Comparison of ENCODE assay signal across 19 mouse cellular contexts in the genomic region with DNA sequence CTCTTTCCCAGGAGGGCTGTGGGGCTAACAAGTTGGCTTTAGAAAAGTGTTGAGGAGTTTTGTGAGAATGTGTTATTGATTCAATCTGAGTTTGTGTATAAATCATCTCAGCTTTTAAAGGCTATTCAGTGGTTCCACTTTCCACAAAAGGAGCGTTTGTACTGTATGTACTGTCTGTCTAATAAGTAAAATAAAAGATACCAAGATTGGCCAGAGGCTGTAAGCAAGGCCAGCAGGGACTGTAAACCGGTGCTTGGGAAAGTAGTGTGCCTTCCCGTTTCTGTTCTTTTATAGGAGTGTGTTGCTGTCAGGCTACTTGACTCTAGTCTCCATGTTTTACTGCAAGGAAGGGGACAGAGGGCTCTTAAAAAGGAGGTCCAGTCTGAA. TPM values are rescaled to one million over a fixed set of nuclear protein-coding genes. Genes with fewer than 3 reads are reported as not detected.
A peak's percentile ranks its signal among the peaks of the same experiment; 100 is the strongest.
DNase-seq lines count a peak whose midpoint lies in the region; ATAC-seq lines count a peak whose summit lies in the region.
"Had no signal": no experiment of that assay in that cellular context is flagged by ENCODE, and none has a peak within 500 bp of the region (broad histone marks: within the 10 kb centered on the region; RNA-seq: fewer than 3 reads in every experiment).

No protein-coding gene starts in this region.

- ATAC-seq in forebrain, embryonic 12.5 days (ENCODE audit: low FRiP score), result no peak
- no peak for ATAC-seq in heart, embryonic 16.5 days (replicated peaks; ENCODE audit: extremely low read depth, insufficient read depth, low FRiP score)
- no peak for ATAC-seq in limb, embryonic 13.5 days (ENCODE audit: low FRiP score, low read depth)
- ATAC-seq in stomach, embryonic 16.5 days (ENCODE audit: insufficient read depth, low FRiP score), result no peak

- H3K9ac ChIP-seq in forebrain, embryonic 12.5 days, result no peak overlapping the region
- H3K9ac ChIP-seq in heart, embryonic 16.5 days (ENCODE audit: low read length), result no peak overlapping the region
- no peak overlapping the region for H3K9ac ChIP-seq in limb, embryonic 13.5 days
- no peak overlapping the region for H3K9ac ChIP-seq in stomach, embryonic 16.5 days (ENCODE audit: low read length)
- H3K9ac ChIP-seq: hindbrain, embryonic 12.5 days; midbrain, embryonic 12.5 days had no signal

- no peak for DNase-seq in forebrain, embryonic 10.5 days (ENCODE audit: extremely low spot score, low spot score)
- DNase-seq in heart, embryonic 10.5 days (ENCODE audit: low spot score), result no peak
- no peak for DNase-seq in limb, embryonic 10.5 days (ENCODE audit: low spot score)
- DNase-seq in cerebellum, adult 8-10 months, result no peak
- DNase-seq: kidney, adult 9 months; kidney, postnatal 36 days; lung, postnatal 4 days; right cerebral cortex, adult 18-20 months; thymus, adult 2 months had no signal

- no peaks in the 10 kb centered on the region for H3K27me3 ChIP-seq in forebrain, embryonic 12.5 days
- H3K27me3 ChIP-seq in forebrain, embryonic 10.5 days (ENCODE audit: poor library complexity, severe bottlenecking), result no peaks in the 10 kb centered on the region
- H3K27me3 ChIP-seq in heart, embryonic 16.5 days (ENCODE audit: control insufficient read depth, insufficient read depth, low read length), result no peaks in the 10 kb centered on the region
- no peaks in the 10 kb centered on the region for H3K27me3 ChIP-seq in heart, embryonic 10.5 days (ENCODE audit: insufficient read depth, poor library complexity, severe bottlenecking)
- no peaks in the 10 kb centered on the region for H3K27me3 ChIP-seq in limb, embryonic 13.5 days
- no peaks in the 10 kb centered on the region for H3K27me3 ChIP-seq in limb, embryonic 10.5 days (ENCODE audit: low read depth, poor library complexity, severe bottlenecking)
- H3K27me3 ChIP-seq in stomach, embryonic 16.5 days (ENCODE audit: control insufficient read depth, insufficient read depth, low read length), result no peaks in the 10 kb centered on the region
- H3K27me3 ChIP-seq: hindbrain, embryonic 12.5 days; midbrain, embryonic 12.5 days had no signal

- H3K4me2 ChIP-seq in forebrain, embryonic 12.5 days, result no peak overlapping the region
- no peak overlapping the region for H3K4me2 ChIP-seq in heart, embryonic 16.5 days (ENCODE audit: low read depth, low read length)
- H3K4me2 ChIP-seq in limb, embryonic 13.5 days (replicated peaks), result no peak overlapping the region
- H3K4me2 ChIP-seq in stomach, embryonic 16.5 days (ENCODE audit: low read depth, low read length), result no peak overlapping the region
- H3K4me2 ChIP-seq: hindbrain, embryonic 12.5 days; midbrain, embryonic 12.5 days had no signal

- WGBS in forebrain, embryonic 12.5 days, result 86% methylated on average over 3 of the region's 3 CpGs
- 87% methylated on average over 3 of the region's 3 CpGs for WGBS in forebrain, embryonic 10.5 days
- WGBS in heart, embryonic 16.5 days, result 72% methylated on average over 3 of the region's 3 CpGs
- WGBS in heart, embryonic 10.5 days, result 85% methylated on average over 3 of the region's 3 CpGs
- 52% methylated on average over 3 of the region's 3 CpGs for WGBS in limb, embryonic 13.5 days
- 86% methylated on average over 3 of the region's 3 CpGs for WGBS in limb, embryonic 10.5 days
- WGBS in stomach, embryonic 16.5 days, result 87% methylated on average over 3 of the region's 3 CpGs

- peaks cover 45% of the 10 kb centered on the region for H3K36me3 ChIP-seq in forebrain, embryonic 12.5 days (replicated peaks)
- H3K36me3 ChIP-seq in forebrain, embryonic 10.5 days (replicated peaks), result peaks cover 91% of the 10 kb centered on the region
- H3K36me3 ChIP-seq in heart, embryonic 16.5 days (ENCODE audit: control insufficient read depth, insufficient read depth), result peaks cover 32% of the 10 kb centered on the region
- peaks cover 73% of the 10 kb centered on the region for H3K36me3 ChIP-seq in heart, embryonic 10.5 days
- peaks cover 58% of the 10 kb centered on the region for H3K36me3 ChIP-seq in limb, embryonic 13.5 days
- H3K36me3 ChIP-seq in limb, embryonic 10.5 days, result peaks cover 92% of the 10 kb centered on the region
- H3K36me3 ChIP-seq in stomach, embryonic 16.5 days (ENCODE audit: control insufficient read depth, insufficient read depth, low read length), result peaks cover 16% of the 10 kb centered on the region

- peak overlapping the region; percentile 61 for H3K27ac ChIP-seq in forebrain, embryonic 12.5 days
- H3K27ac ChIP-seq in forebrain, embryonic 10.5 days, result no peak overlapping the region
- H3K27ac ChIP-seq in heart, embryonic 16.5 days (ENCODE audit: low read length), result peak overlapping the region; percentile 58
- H3K27ac ChIP-seq in heart, embryonic 10.5 days, result no peak overlapping the region
- peak overlapping the region; percentile 52; the same call in 1 of the 2 replicates for H3K27ac ChIP-seq in limb, embryonic 13.5 days
- no peak overlapping the region for H3K27ac ChIP-seq in limb, embryonic 10.5 days
- H3K27ac ChIP-seq in stomach, embryonic 16.5 days (ENCODE audit: low read length), result peak overlapping the region; percentile 47; the same call in 1 of the 2 replicates
- H3K27ac ChIP-seq: hindbrain, embryonic 12.5 days; midbrain, embryonic 12.5 days had no signal

- no peak overlapping the region for H3K4me3 ChIP-seq in forebrain, embryonic 12.5 days (replicated peaks)
- H3K4me3 ChIP-seq in forebrain, embryonic 10.5 days, result no peak overlapping the region
- no peak overlapping the region for H3K4me3 ChIP-seq in heart, embryonic 16.5 days (ENCODE audit: low read length)
- no peak overlapping the region for H3K4me3 ChIP-seq in heart, embryonic 10.5 days
- H3K4me3 ChIP-seq in limb, embryonic 13.5 days, result no peak overlapping the region
- no peak overlapping the region for H3K4me3 ChIP-seq in limb, embryonic 10.5 days
- no peak overlapping the region for H3K4me3 ChIP-seq in stomach, embryonic 16.5 days (replicated peaks; ENCODE audit: low read length)
- H3K4me3 ChIP-seq: hindbrain, embryonic 12.5 days; midbrain, embryonic 12.5 days had no signal

- H3K9me3 ChIP-seq in forebrain, embryonic 12.5 days, result no peaks in the 10 kb centered on the region
- no peaks in the 10 kb centered on the region for H3K9me3 ChIP-seq in forebrain, embryonic 10.5 days
- H3K9me3 ChIP-seq in heart, embryonic 16.5 days (replicated peaks; ENCODE audit: control insufficient read depth, low read length), result no peaks in the 10 kb centered on the region
- no peaks in the 10 kb centered on the region for H3K9me3 ChIP-seq in heart, embryonic 10.5 days
- no peaks in the 10 kb centered on the region for H3K9me3 ChIP-seq in limb, embryonic 13.5 days
- no peaks in the 10 kb centered on the region for H3K9me3 ChIP-seq in limb, embryonic 10.5 days (replicated peaks)
- H3K9me3 ChIP-seq in stomach, embryonic 16.5 days (replicated peaks; ENCODE audit: control insufficient read depth, low read length), result no peaks in the 10 kb centered on the region
- H3K9me3 ChIP-seq: hindbrain, embryonic 12.5 days; midbrain, embryonic 12.5 days had no signal

- peaks cover 11% of the 10 kb centered on the region; the same call in 1 of the 2 replicates for H3K4me1 ChIP-seq in forebrain, embryonic 12.5 days
- H3K4me1 ChIP-seq in forebrain, embryonic 10.5 days, result no peaks in the 10 kb centered on the region
- peaks cover 21% of the 10 kb centered on the region for H3K4me1 ChIP-seq in heart, embryonic 16.5 days (ENCODE audit: control insufficient read depth, insufficient read depth, low read length)
- no peaks in the 10 kb centered on the region for H3K4me1 ChIP-seq in heart, embryonic 10.5 days
- peaks cover 22% of the 10 kb centered on the region for H3K4me1 ChIP-seq in limb, embryonic 13.5 days
- H3K4me1 ChIP-seq in limb, embryonic 10.5 days, result peaks cover 6% of the 10 kb centered on the region; the same call in 1 of the 2 replicates
- H3K4me1 ChIP-seq in stomach, embryonic 16.5 days (ENCODE audit: control insufficient read depth, insufficient read depth, low read length), result no peaks in the 10 kb centered on the region
- H3K4me1 ChIP-seq: hindbrain, embryonic 12.5 days; midbrain, embryonic 12.5 days had no signal

RNA-seq across cellular contexts. Expression of a gene that starts 15.3 kb away (rescaled TPM):
- 192 and 207 TPM in 2 replicates for polyA plus RNA-seq in forebrain, embryonic 12.5 days (2016; fragmentation: Nextera tagmentation; extraction: Ambion mirVana)
- 225 and 238 TPM in 2 replicates for polyA plus RNA-seq in forebrain, embryonic 10.5 days (2016; fragmentation: Nextera tagmentation; extraction: Ambion mirVana)
- 403 and 405 TPM in 2 replicates for polyA plus RNA-seq in heart, embryonic 16.5 days (2015; fragmentation: Nextera tagmentation; extraction: Ambion mirVana)
- polyA plus RNA-seq in heart, embryonic 10.5 days (2016; fragmentation: Nextera tagmentation; extraction: Ambion mirVana), result 372 and 465 TPM in 2 replicates
- polyA plus RNA-seq in limb, embryonic 13.5 days (2015; fragmentation: Nextera tagmentation; extraction: Ambion mirVana), result 436 and 476 TPM in 2 replicates
- polyA plus RNA-seq in limb, embryonic 10.5 days (2016; fragmentation: Nextera tagmentation; extraction: Ambion mirVana), result 220 and 268 TPM in 2 replicates
- 391 and 420 TPM in 2 replicates for polyA plus RNA-seq in stomach, embryonic 16.5 days (2015; fragmentation: Nextera tagmentation; extraction: Ambion mirVana)

RNA-seq across cellular contexts. Expression of a gene that starts 25.1 kb away (rescaled TPM):
- 0.23 and 0.37 TPM in 2 replicates for polyA plus RNA-seq in forebrain, embryonic 12.5 days (2016; fragmentation: Nextera tagmentation; extraction: Ambion mirVana)
- polyA plus RNA-seq in forebrain, embryonic 10.5 days (2016; fragmentation: Nextera tagmentation; extraction: Ambion mirVana), result 0.24 and 0.28 TPM in 2 replicates
- polyA plus RNA-seq in heart, embryonic 16.5 days (2015; fragmentation: Nextera tagmentation; extraction: Ambion mirVana), result 0.62 and 0.76 TPM in 2 replicates
- polyA plus RNA-seq in heart, embryonic 10.5 days (2016; fragmentation: Nextera tagmentation; extraction: Ambion mirVana), result 0.11 and 0.37 TPM in 2 replicates
- polyA plus RNA-seq in limb, embryonic 13.5 days (2015; fragmentation: Nextera tagmentation; extraction: Ambion mirVana), result 0.56 and 1.2 TPM in 2 replicates
- polyA plus RNA-seq in limb, embryonic 10.5 days (2016; fragmentation: Nextera tagmentation; extraction: Ambion mirVana), result 0.34 and 0.38 TPM in 2 replicates
- 0.86 and 1.1 TPM in 2 replicates for polyA plus RNA-seq in stomach, embryonic 16.5 days (2015; fragmentation: Nextera tagmentation; extraction: Ambion mirVana)
- polyA plus RNA-seq: adrenal gland, adult 2 months had no signal

RNA-seq across cellular contexts. Expression of a gene that starts 33.0 kb away (rescaled TPM):
- polyA plus RNA-seq in forebrain, embryonic 12.5 days (2016; fragmentation: Nextera tagmentation; extraction: Ambion mirVana), result 27.2 and 29.9 TPM in 2 replicates
- 21.2 and 21.6 TPM in 2 replicates for polyA plus RNA-seq in forebrain, embryonic 10.5 days (2016; fragmentation: Nextera tagmentation; extraction: Ambion mirVana)
- polyA plus RNA-seq in heart, embryonic 16.5 days (2015; fragmentation: Nextera tagmentation; extraction: Ambion mirVana), result 21.6 and 22.7 TPM in 2 replicates
- polyA plus RNA-seq in heart, embryonic 10.5 days (2016; fragmentation: Nextera tagmentation; extraction: Ambion mirVana), result 23.4 and 30.3 TPM in 2 replicates
- polyA plus RNA-seq in limb, embryonic 13.5 days (2015; fragmentation: Nextera tagmentation; extraction: Ambion mirVana), result 28.2 and 31.6 TPM in 2 replicates
- 19.4 and 29.8 TPM in 2 replicates for polyA plus RNA-seq in limb, embryonic 10.5 days (2016; fragmentation: Nextera tagmentation; extraction: Ambion mirVana)
- 14.4 and 15.4 TPM in 2 replicates for polyA plus RNA-seq in stomach, embryonic 16.5 days (2015; fragmentation: Nextera tagmentation; extraction: Ambion mirVana)

RNA-seq across cellular contexts. Expression of a gene that starts 44.2 kb away (rescaled TPM):
- polyA plus RNA-seq in forebrain, embryonic 12.5 days (2016; fragmentation: Nextera tagmentation; extraction: Ambion mirVana), result not detected in 2 replicates
- not detected in 2 replicates for polyA plus RNA-seq in forebrain, embryonic 10.5 days (2016; fragmentation: Nextera tagmentation; extraction: Ambion mirVana)
- polyA plus RNA-seq in heart, embryonic 16.5 days (2015; fragmentation: Nextera tagmentation; extraction: Ambion mirVana), result not detected in 2 replicates
- 0.14 TPM in 1 of 2 replicates, not detected in the other for polyA plus RNA-seq in heart, embryonic 10.5 days (2016; fragmentation: Nextera tagmentation; extraction: Ambion mirVana)
- polyA plus RNA-seq in limb, embryonic 13.5 days (2015; fragmentation: Nextera tagmentation; extraction: Ambion mirVana), result 0.14 and 0.20 TPM in 2 replicates
- 0.09 TPM in 1 of 2 replicates, not detected in the other for polyA plus RNA-seq in limb, embryonic 10.5 days (2016; fragmentation: Nextera tagmentation; extraction: Ambion mirVana)
- not detected in 2 replicates for polyA plus RNA-seq in stomach, embryonic 16.5 days (2015; fragmentation: Nextera tagmentation; extraction: Ambion mirVana)
- polyA plus RNA-seq: adrenal gland, adult 2 months; hindbrain, embryonic 12.5 days; liver, adult 2 months; midbrain, embryonic 12.5 days; small intestine, adult 2 months; thymus, adult 2 months; urinary bladder, adult 2 months had no signal

Comparison
In these comparisons a context has a peak if more than half of its experiments do, and no peak if none do; other contexts are left out.
1. H3K27ac ChIP-seq: peak in forebrain, embryonic 12.5 days (single experiment), heart, embryonic 16.5 days (single experiment), limb, embryonic 13.5 days (single experiment) and stomach, embryonic 16.5 days (single experiment); none in forebrain, embryonic 10.5 days (single experiment), heart, embryonic 10.5 days (single experiment) and limb, embryonic 10.5 days (single experiment).